Mouse (Mus musculus): ENCODE measurements around the gene Arhgdib. TPM values are rescaled to one million over a fixed set of nuclear protein-coding genes. Genes with fewer than 3 reads are reported as not detected.

Arhgdib gene
- polyA plus RNA-seq, 1 experiment from 2014 or later, result 145 TPM

GRCm38 (mm10) chr6:136920320-136921257 is 21.1 kb downstream of the Arhgdib start:
- Histone ChIP-seq H3K4me3 (replicated peaks) (no peak overlapping the region), H3K36me3 (no peaks in the 10 kb centered on the region; the same call in 1 of the 2 replicates), H3K27me3 (no peaks in the 10 kb centered on the region), H3K4me1 (peaks cover 13% of the 10 kb centered on the region; the same call in 1 of the 2 replicates), H3K9me3 (replicated peaks) (no peaks in the 10 kb centered on the region), H3K4me2 (replicated peaks) (no peak overlapping the region), H3K9ac (no peak overlapping the region), H3K27ac (replicated peaks) (no peak overlapping the region)
- 43% methylated on average over 16 of the region's 16 CpGs for WGBS
- ATAC-seq (ENCODE audit: insufficient number of reproducible peaks, low FRiP score, low TSS enrichment, low read depth), result peak; percentile 41; the same call in 1 of the 2 replicates

GRCm38 (mm10) chr6:136917885-136918284 is 23.8 kb downstream of the Arhgdib start:
- Histone ChIP-seq H3K4me2 (replicated peaks) (no peak overlapping the region), H3K4me1 (peaks cover 23% of the 10 kb centered on the region), H3K27ac (replicated peaks) (no peak overlapping the region), H3K27me3 (no peaks in the 10 kb centered on the region), H3K36me3 (no peaks in the 10 kb centered on the region), H3K4me3 (replicated peaks) (no peak overlapping the region), H3K9me3 (replicated peaks) (no peaks in the 10 kb centered on the region), H3K9ac (no peak overlapping the region)
- no peak for ATAC-seq (ENCODE audit: insufficient number of reproducible peaks, low FRiP score, low TSS enrichment, low read depth)
- WGBS, result 8% methylated on average over 2 of the region's 2 CpGs

- no peak for ATAC-seq (ENCODE audit: insufficient number of reproducible peaks, low FRiP score, low TSS enrichment, low read depth)
- H3K4me3 ChIP-seq (replicated peaks), result no peak overlapping the region
- peaks cover 32% of the 10 kb centered on the region for H3K4me1 ChIP-seq
- no peak overlapping the region for H3K4me2 ChIP-seq (replicated peaks)
- 83% methylated on average over 8 of the region's 8 CpGs for WGBS
- H3K36me3 ChIP-seq, result no peaks in the 10 kb centered on the region
- H3K9ac ChIP-seq, result no peak overlapping the region
- H3K9me3 ChIP-seq (replicated peaks), result no peaks in the 10 kb centered on the region
- no peak overlapping the region for H3K27ac ChIP-seq (replicated peaks)
- H3K27me3 ChIP-seq, result no peaks in the 10 kb centered on the region
Observed at GRCm38 (mm10) chr6:136915721-136916395, 25.8 kb downstream of the Arhgdib start.

- WGBS, result 76% methylated on average over 6 of the region's 6 CpGs
- H3K4me1 ChIP-seq, result peaks cover 33% of the 10 kb centered on the region
- H3K4me2 ChIP-seq (replicated peaks), result peak overlapping the region; percentile 43; the same call in 1 of the 2 replicates
- H3K27me3 ChIP-seq, result no peaks in the 10 kb centered on the region
- no peak for ATAC-seq (ENCODE audit: insufficient number of reproducible peaks, low FRiP score, low TSS enrichment, low read depth)
- H3K9ac ChIP-seq, result no peak overlapping the region
- no peaks in the 10 kb centered on the region for H3K9me3 ChIP-seq (replicated peaks)
- H3K27ac ChIP-seq (replicated peaks), result peak overlapping the region; percentile 89
- H3K4me3 ChIP-seq (replicated peaks), result no peak overlapping the region
- H3K36me3 ChIP-seq, result no peaks in the 10 kb centered on the region
Observed at GRCm38 (mm10) chr6:136914234-136914633, 27.5 kb downstream of the Arhgdib start.

- Histone ChIP-seq H3K27ac (replicated peaks) (peak overlapping the region; percentile 89), H3K4me3 (replicated peaks) (peak overlapping the region; percentile 16; the same call in 1 of the 2 replicates), H3K36me3 (no peaks in the 10 kb centered on the region), H3K4me2 (replicated peaks) (peak overlapping the region; percentile 43), H3K9me3 (replicated peaks) (no peaks in the 10 kb centered on the region), H3K27me3 (no peaks in the 10 kb centered on the region), H3K9ac (no peak overlapping the region), H3K4me1 (peaks cover 33% of the 10 kb centered on the region)
- WGBS, result 6% methylated on average over 18 of the region's 18 CpGs
- ATAC-seq (ENCODE audit: insufficient number of reproducible peaks, low FRiP score, low TSS enrichment, low read depth), result peak; percentile 75
Observed at GRCm38 (mm10) chr6:136913384-136914126, 28.1 kb downstream of the Arhgdib start.

GRCm38 (mm10) chr6:136912751-136913265 is 28.9 kb downstream of the Arhgdib start:
- WGBS, result 53% methylated on average over 1 of the region's 2 CpGs
- Histone ChIP-seq H3K9me3 (replicated peaks) (no peaks in the 10 kb centered on the region), H3K27me3 (no peaks in the 10 kb centered on the region), H3K4me1 (peaks cover 28% of the 10 kb centered on the region), H3K9ac (no peak overlapping the region), H3K36me3 (no peaks in the 10 kb centered on the region), H3K4me3 (replicated peaks) (no peak overlapping the region), H3K27ac (replicated peaks) (peak overlapping the region; percentile 71), H3K4me2 (replicated peaks) (no peak overlapping the region)
- ATAC-seq (ENCODE audit: insufficient number of reproducible peaks, low FRiP score, low TSS enrichment, low read depth), result no peak

- no peak overlapping the region for H3K9ac ChIP-seq
- H3K4me1 ChIP-seq, result peaks cover 46% of the 10 kb centered on the region
- peak overlapping the region; percentile 17 for H3K27ac ChIP-seq (replicated peaks)
- H3K9me3 ChIP-seq (replicated peaks), result no peaks in the 10 kb centered on the region
- ATAC-seq (ENCODE audit: insufficient number of reproducible peaks, low FRiP score, low TSS enrichment, low read depth), result no peak
- H3K4me2 ChIP-seq (replicated peaks), result no peak overlapping the region
- H3K4me3 ChIP-seq (replicated peaks), result no peak overlapping the region
- no peaks in the 10 kb centered on the region for H3K27me3 ChIP-seq
- 56% methylated on average over 9 of the region's 9 CpGs for WGBS
- no peaks in the 10 kb centered on the region for H3K36me3 ChIP-seq
Observed at GRCm38 (mm10) chr6:136910247-136910890, 31.3 kb downstream of the Arhgdib start.

GRCm38 (mm10) chr6:136906937-136907293 is 34.8 kb downstream of the Arhgdib start:
- H3K36me3 ChIP-seq, result no peaks in the 10 kb centered on the region
- 0 out of 2 replicates have a peak, but pooled peaks have one; percentile 21 for ATAC-seq (ENCODE audit: insufficient number of reproducible peaks, low FRiP score, low TSS enrichment, low read depth)
- no peak overlapping the region; the same call in 1 of the 2 replicates for H3K4me2 ChIP-seq (replicated peaks)
- peaks cover 33% of the 10 kb centered on the region for H3K4me1 ChIP-seq
- no peaks in the 10 kb centered on the region for H3K9me3 ChIP-seq (replicated peaks)
- peak overlapping the region; percentile 74 for H3K27ac ChIP-seq (replicated peaks)
- H3K27me3 ChIP-seq, result no peaks in the 10 kb centered on the region
- no peak overlapping the region for H3K9ac ChIP-seq
- no peak overlapping the region for H3K4me3 ChIP-seq (replicated peaks)
- WGBS, result 45% methylated on average over 10 of the region's 10 CpGs

GRCm38 (mm10) chr6:136906283-136906936 is 35.3 kb downstream of the Arhgdib start:
- Histone ChIP-seq H3K9me3 (replicated peaks) (no peaks in the 10 kb centered on the region), H3K4me3 (replicated peaks) (no peak overlapping the region), H3K27me3 (no peaks in the 10 kb centered on the region), H3K27ac (replicated peaks) (peak overlapping the region; percentile 74), H3K4me2 (replicated peaks) (no peak overlapping the region), H3K36me3 (no peaks in the 10 kb centered on the region), H3K4me1 (peaks cover 33% of the 10 kb centered on the region), H3K9ac (no peak overlapping the region)
- WGBS, result 56% methylated on average over 19 of the region's 19 CpGs
- ATAC-seq (ENCODE audit: insufficient number of reproducible peaks, low FRiP score, low TSS enrichment, low read depth), result peak; percentile 54; the same call in 1 of the 2 replicates

- Histone ChIP-seq H3K27ac (replicated peaks) (no peak overlapping the region), H3K27me3 (no peaks in the 10 kb centered on the region), H3K4me2 (replicated peaks) (no peak overlapping the region), H3K4me3 (replicated peaks) (no peak overlapping the region), H3K36me3 (no peaks in the 10 kb centered on the region), H3K9me3 (replicated peaks) (no peaks in the 10 kb centered on the region), H3K9ac (no peak overlapping the region), H3K4me1 (peaks cover 24% of the 10 kb centered on the region)
- 60% methylated on average over 8 of the region's 8 CpGs for WGBS
- ATAC-seq (ENCODE audit: insufficient number of reproducible peaks, low FRiP score, low TSS enrichment, low read depth), result no peak
Observed at GRCm38 (mm10) chr6:136903885-136904470, 37.7 kb downstream of the Arhgdib start.
